Mouse (Mus musculus) mouse trophoblast stem cell (cell line): ENCODE measurements around the gene Gm9125.
"Not testable (repeated sequence)": the region's sequence is repeated elsewhere in the genome, so short reads cannot be mapped to it uniquely, and the experiment has no call there.

Experiments
- in situ Hi-C, 2 experiments: fragments of 300-500 bp; cut with MseI, MboI; formaldehyde crosslinking; loops; 2 replicates in 1 of 2; 3 replicates in 1 of 2; pipeline ENCODE4 v1.15.1; 2025

The Gm9125 gene

GRCm38 (mm10) chr3:94054785-94055184, at the start of gene Gm9125:
TSS of gene Gm9125 (minus strand) at chr3:94054885.
- in situ Hi-C loops, result not testable (repeated sequence)

DNA sequence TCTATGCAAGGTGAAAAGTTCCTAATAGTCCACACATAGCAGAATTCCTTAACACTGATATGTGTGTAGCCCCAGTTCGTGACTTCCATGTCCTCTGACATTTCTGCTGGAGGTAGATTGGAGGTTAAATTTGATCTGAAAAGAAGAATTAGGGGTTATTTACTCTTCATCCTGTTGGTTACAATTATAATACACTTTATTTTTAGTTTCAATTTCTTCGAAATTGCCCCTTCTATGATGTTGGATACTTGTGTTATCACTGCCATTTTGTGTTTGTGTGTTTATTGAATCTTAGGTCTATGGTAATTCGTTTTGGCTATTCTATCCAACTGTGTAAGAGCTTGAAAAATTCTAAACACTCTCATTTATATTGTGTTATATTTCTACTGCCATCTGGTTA, 17.9 kb upstream of the Gm9125 start, which contains the start of gene Gm10697:
Gm10697 (minus strand) TSS at position 101 of the 400 bp plus-strand sequence.
- in situ Hi-C loops, result not testable (repeated sequence)

DNA sequence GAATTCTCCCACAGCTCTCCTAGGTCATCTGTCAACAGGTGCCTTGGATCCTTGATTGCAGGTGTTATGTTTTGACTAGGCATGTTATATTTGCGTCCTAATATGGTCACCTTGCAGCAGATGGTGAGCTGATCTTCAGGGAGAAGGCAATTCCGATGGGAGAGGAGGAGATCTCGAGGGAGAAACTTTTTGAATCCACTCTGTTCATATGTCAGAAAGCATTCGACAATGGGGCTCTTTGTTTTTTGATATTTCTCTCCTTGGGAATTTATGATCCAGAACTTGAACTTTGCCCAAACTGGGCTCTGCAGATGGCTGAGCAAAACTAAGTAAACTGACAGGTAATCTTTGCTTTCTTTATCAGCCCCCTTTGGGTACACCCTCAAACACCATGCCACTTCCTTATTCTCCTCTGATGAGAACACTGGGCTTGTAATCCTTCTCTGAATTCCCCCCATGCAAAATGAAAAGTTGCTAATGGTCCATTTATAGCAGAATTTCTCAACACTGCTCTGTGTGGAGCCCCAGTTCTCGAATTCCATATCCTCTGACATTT, 5.0 kb downstream of the Gm9125 start:
- in situ Hi-C loops, result not testable (repeated sequence)

- in situ Hi-C loops, result not testable (repeated sequence)
Observed at GRCm38 (mm10) chr3:94038241-94038640, 16.4 kb downstream of the Gm9125 start.

GRCm38 (mm10) chr3:94034400-94034799, 20.3 kb downstream of the Gm9125 start:
- in situ Hi-C loops, result not testable (repeated sequence)
